Mouse (Mus musculus): Measurements from ENCODE around the gene Cacng5. TPM values are rescaled to one million over a fixed set of nuclear protein-coding genes. Genes with fewer than 3 reads are reported as not detected.

Gene Cacng5
- polyA plus RNA-seq, 2 experiments: 0.03 TPM; not detected in 1

GRCm38 (mm10) chr11:107913317-107913716 is 1.5 kb downstream of the Cacng5 start:
- TF ChIP-seq CTCF (IDR thresholded peaks at IDR 0.05; ENCODE audit: low read depth): no peak
- no peak for TF ChIP-seq EP300 (IDR thresholded peaks at IDR 0.05; ENCODE audit: low read depth)
- whole genome bisulfite sequencing (ENCODE audit: insufficient replicate concordance): 32% methylated on average over 3 of the region's 3 CpGs
- peaks cover 2% of the 10 kb centered on the region; the same call in 1 of the 2 replicates for H3K27me3 ChIP-seq (ENCODE audit: control insufficient read depth, insufficient read depth, low read length)

GRCm38 (mm10) chr11:107905364-107905763 is 9.5 kb downstream of the Cacng5 start:
- no peaks in the 10 kb centered on the region for H3K9me3 ChIP-seq (ENCODE audit: control insufficient read depth, low read length)
- no peaks in the 10 kb centered on the region for H3K27me3 ChIP-seq (ENCODE audit: control insufficient read depth, insufficient read depth, low read length)
- no peaks in the 10 kb centered on the region for H3K4me1 ChIP-seq (replicated peaks; ENCODE audit: control insufficient read depth in 2 of 2, insufficient read depth in 2 of 2, low read length in 1 of 2)
- no peak overlapping the region for H3K4me2 ChIP-seq (ENCODE audit: low read depth)
- no peak overlapping the region for H3K9ac ChIP-seq (replicated peaks)
- ATAC-seq (ENCODE audit: insufficient read depth) (no peak), DNase-seq (ENCODE audit: low read depth in 3 of 3, low spot score in 3 of 3) (no peak)
- WGBS (ENCODE audit: insufficient replicate concordance): 61% methylated on average over 9 of the region's 9 CpGs
- H3K4me3 ChIP-seq (ENCODE audit: insufficient read depth in 1 of 2, low read depth in 2 of 2, low read length in 2 of 2): no peak overlapping the region
- H3K36me3 ChIP-seq (replicated peaks; ENCODE audit: control insufficient read depth, insufficient read depth, low read depth): no peaks in the 10 kb centered on the region
- no peak for TF ChIP-seq CTCF (IDR thresholded peaks at IDR 0.05; ENCODE audit: low read depth)
- no peak overlapping the region for H3K27ac ChIP-seq

More at GRCm38 (mm10) chr11:107913317-107913716, 1.5 kb downstream of the Cacng5 start:
- Histone ChIP-seq H3K9ac (replicated peaks) (no peak overlapping the region), H3K27ac (no peak overlapping the region), H3K9me3 (ENCODE audit: control insufficient read depth, low read length) (no peaks in the 10 kb centered on the region), H3K4me1 (replicated peaks; ENCODE audit: control insufficient read depth in 2 of 2, insufficient read depth in 2 of 2, low read length in 1 of 2) (no peaks in the 10 kb centered on the region), H3K36me3 (replicated peaks; ENCODE audit: control insufficient read depth, insufficient read depth, low read depth) (no peaks in the 10 kb centered on the region), H3K4me2 (ENCODE audit: low read depth) (no peak overlapping the region), H3K4me3 (ENCODE audit: insufficient read depth in 1 of 2, low read depth in 2 of 2, low read length in 2 of 2) (no peak overlapping the region)
- DNase-seq (ENCODE audit: low read depth in 3 of 3, low spot score in 3 of 3): no peak
- ATAC-seq (ENCODE audit: insufficient read depth): no peak

- DNase-seq (ENCODE audit: low read depth in 3 of 3, low spot score in 3 of 3) (no peak), ATAC-seq (ENCODE audit: insufficient read depth) (no peak)
- no peak for TF ChIP-seq EP300 (IDR thresholded peaks at IDR 0.05; ENCODE audit: low read depth)
- TF ChIP-seq CTCF (IDR thresholded peaks at IDR 0.05; ENCODE audit: low read depth): no peak
- WGBS (ENCODE audit: insufficient replicate concordance): 31% methylated on average over 4 of the region's 4 CpGs
- Histone ChIP-seq H3K36me3 (replicated peaks; ENCODE audit: control insufficient read depth, insufficient read depth, low read depth) (no peaks in the 10 kb centered on the region), H3K27ac (no peak overlapping the region), H3K4me1 (replicated peaks; ENCODE audit: control insufficient read depth in 2 of 2, insufficient read depth in 2 of 2, low read length in 1 of 2) (no peaks in the 10 kb centered on the region), H3K9ac (replicated peaks) (no peak overlapping the region), H3K27me3 (ENCODE audit: control insufficient read depth, insufficient read depth, low read length) (no peaks in the 10 kb centered on the region), H3K4me3 (ENCODE audit: insufficient read depth in 1 of 2, low read depth in 2 of 2, low read length in 2 of 2) (no peak overlapping the region), H3K9me3 (ENCODE audit: control insufficient read depth, low read length) (no peaks in the 10 kb centered on the region), H3K4me2 (ENCODE audit: low read depth) (no peak overlapping the region)
These were observed 10.8 kb downstream of the Cacng5 start for GRCm38 (mm10) chr11:107903966-107904605.

GRCm38 (mm10) chr11:107900470-107900869 is 14.4 kb downstream of the Cacng5 start:
- H3K36me3 ChIP-seq (replicated peaks; ENCODE audit: control insufficient read depth, insufficient read depth, low read depth): no peaks in the 10 kb centered on the region
- no peaks in the 10 kb centered on the region for H3K9me3 ChIP-seq (ENCODE audit: control insufficient read depth, low read length)
- H3K27ac ChIP-seq: no peak overlapping the region
- H3K4me2 ChIP-seq (ENCODE audit: low read depth): no peak overlapping the region
- no peak overlapping the region for H3K4me3 ChIP-seq (ENCODE audit: insufficient read depth in 1 of 2, low read depth in 2 of 2, low read length in 2 of 2)
- ATAC-seq (ENCODE audit: insufficient read depth) (no peak), DNase-seq (ENCODE audit: low read depth in 3 of 3, low spot score in 3 of 3) (no peak)
- TF ChIP-seq CTCF (IDR thresholded peaks at IDR 0.05; ENCODE audit: low read depth) (peak; percentile 44), EP300 (IDR thresholded peaks at IDR 0.05; ENCODE audit: low read depth) (no peak)
- no peak overlapping the region for H3K9ac ChIP-seq (replicated peaks)
- H3K27me3 ChIP-seq (ENCODE audit: control insufficient read depth, insufficient read depth, low read length): no peaks in the 10 kb centered on the region
- H3K4me1 ChIP-seq (replicated peaks; ENCODE audit: control insufficient read depth in 2 of 2, insufficient read depth in 2 of 2, low read length in 1 of 2): no peaks in the 10 kb centered on the region
- WGBS (ENCODE audit: insufficient replicate concordance): 29% methylated on average over 4 of the region's 4 CpGs

- DNase-seq (ENCODE audit: low read depth in 3 of 3, low spot score in 3 of 3) (no peak), ATAC-seq (ENCODE audit: insufficient read depth) (no peak)
- no peaks in the 10 kb centered on the region for H3K27me3 ChIP-seq (ENCODE audit: control insufficient read depth, insufficient read depth, low read length)
- no peak overlapping the region for H3K9ac ChIP-seq (replicated peaks)
- H3K27ac ChIP-seq: no peak overlapping the region
- no peak overlapping the region for H3K4me2 ChIP-seq (ENCODE audit: low read depth)
- no peaks in the 10 kb centered on the region for H3K4me1 ChIP-seq (replicated peaks; ENCODE audit: control insufficient read depth in 2 of 2, insufficient read depth in 2 of 2, low read length in 1 of 2)
- WGBS (ENCODE audit: insufficient replicate concordance): 45% methylated on average over 2 of the region's 2 CpGs
- no peak overlapping the region for H3K4me3 ChIP-seq (ENCODE audit: insufficient read depth in 1 of 2, low read depth in 2 of 2, low read length in 2 of 2)
- H3K36me3 ChIP-seq (replicated peaks; ENCODE audit: control insufficient read depth, insufficient read depth, low read depth): no peaks in the 10 kb centered on the region
- no peaks in the 10 kb centered on the region for H3K9me3 ChIP-seq (ENCODE audit: control insufficient read depth, low read length)
- TF ChIP-seq EP300 (IDR thresholded peaks at IDR 0.05; ENCODE audit: low read depth) (no peak), CTCF (IDR thresholded peaks at IDR 0.05; ENCODE audit: low read depth) (no peak)
These were observed 16.2 kb downstream of the Cacng5 start for GRCm38 (mm10) chr11:107898698-107899097.

Measured in liver, embryonic 14.5 days (tissue).